19 mouse cellular contexts compared by ENCODE assay signal in genomic region chr1:75518427-75518826, GRCm38 (mm10). TPM values are rescaled to one million over a fixed set of nuclear protein-coding genes. Genes with fewer than 3 reads are reported as not detected.
DNase-seq lines count a peak whose midpoint lies in the region; ATAC-seq and TF ChIP-seq lines count a peak whose summit lies in the region.
"Had no signal": no experiment of that assay in that cellular context is flagged by ENCODE, and none has a peak within 500 bp of the region (broad histone marks: within the 10 kb centered on the region; RNA-seq: fewer than 3 reads in every experiment).

No protein-coding gene starts in this region.

- H3K9ac ChIP-seq in intestine, embryonic 14.5 days (ENCODE audit: low read length), result no peak overlapping the region
- H3K9ac ChIP-seq in intestine, postnatal 0 days (ENCODE audit: low read depth, low read length), result no peak overlapping the region
- no peak overlapping the region for H3K9ac ChIP-seq in lung, embryonic 16.5 days (ENCODE audit: low read length)
- no peak overlapping the region for H3K9ac ChIP-seq in embryonic facial prominence, embryonic 13.5 days
- no peak overlapping the region for H3K9ac ChIP-seq in forebrain, embryonic 15.5 days (replicated peaks)
- H3K9ac ChIP-seq: forebrain, postnatal 0 days had no signal

- H3K27me3 ChIP-seq in intestine, embryonic 14.5 days (replicated peaks; ENCODE audit: control insufficient read depth, insufficient read depth, low read length), result no peaks in the 10 kb centered on the region
- H3K27me3 ChIP-seq in intestine, postnatal 0 days (replicated peaks; ENCODE audit: control insufficient read depth, insufficient read depth, low read length), result no peaks in the 10 kb centered on the region
- H3K27me3 ChIP-seq in lung, embryonic 16.5 days (ENCODE audit: control insufficient read depth, insufficient read depth, low read depth, low read length), result no peaks in the 10 kb centered on the region
- no peaks in the 10 kb centered on the region for H3K27me3 ChIP-seq in embryonic facial prominence, embryonic 13.5 days
- H3K27me3 ChIP-seq in forebrain, embryonic 15.5 days, result no peaks in the 10 kb centered on the region
- H3K27me3 ChIP-seq: Patski had no signal

- no peak for TF ChIP-seq CTCF in intestine, postnatal 0 days (IDR thresholded peaks at IDR 0.05; ENCODE audit: low read depth)
- no peak for TF ChIP-seq CTCF in lung, adult 2 months (IDR thresholded peaks at IDR 0.05; ENCODE audit: insufficient read depth, low read length)

- ATAC-seq in intestine, embryonic 14.5 days (replicated peaks; ENCODE audit: low FRiP score, low TSS enrichment, low read depth), result no peak
- no peak for ATAC-seq in intestine, postnatal 0 days
- ATAC-seq in lung, embryonic 16.5 days (ENCODE audit: low read depth), result no peak
- no peak for ATAC-seq in embryonic facial prominence, embryonic 13.5 days (ENCODE audit: insufficient number of reproducible peaks, insufficient read depth, low FRiP score, low TSS enrichment, low read depth)
- ATAC-seq in forebrain, embryonic 15.5 days (replicated peaks), result no peak
- ATAC-seq: forebrain, postnatal 0 days; Patski had no signal

- no peak for DNase-seq in intestine, embryonic 14.5 days (ENCODE audit: low spot score)
- DNase-seq in lung, adult 2 months, result no peak
- no peak for DNase-seq in adrenal gland, postnatal 14 days
- DNase-seq: cerebellum, postnatal 10 days; embryo, embryonic 11 days; forebrain, postnatal 0 days; lung, postnatal 10 days; right cerebral cortex, adult 18-20 months; thymus, postnatal 14 days had no signal

- no peaks in the 10 kb centered on the region for H3K36me3 ChIP-seq in intestine, embryonic 14.5 days (ENCODE audit: control insufficient read depth, insufficient read depth, low read length)
- H3K36me3 ChIP-seq in intestine, postnatal 0 days (ENCODE audit: control insufficient read depth, insufficient read depth), result no peaks in the 10 kb centered on the region
- H3K36me3 ChIP-seq in lung, embryonic 16.5 days (ENCODE audit: control insufficient read depth, insufficient read depth, low read length), result no peaks in the 10 kb centered on the region
- no peaks in the 10 kb centered on the region for H3K36me3 ChIP-seq in embryonic facial prominence, embryonic 13.5 days
- no peaks in the 10 kb centered on the region for H3K36me3 ChIP-seq in forebrain, embryonic 15.5 days

- no peaks in the 10 kb centered on the region for H3K9me3 ChIP-seq in intestine, embryonic 14.5 days (ENCODE audit: control insufficient read depth, low read length)
- no peaks in the 10 kb centered on the region for H3K9me3 ChIP-seq in intestine, postnatal 0 days (ENCODE audit: control insufficient read depth)
- no peaks in the 10 kb centered on the region for H3K9me3 ChIP-seq in lung, embryonic 16.5 days (ENCODE audit: control insufficient read depth, low read length)
- H3K9me3 ChIP-seq in embryonic facial prominence, embryonic 13.5 days, result no peaks in the 10 kb centered on the region
- no peaks in the 10 kb centered on the region for H3K9me3 ChIP-seq in forebrain, embryonic 15.5 days
- H3K9me3 ChIP-seq: megakaryocyte, embryonic 14.5 days had no signal

- peaks cover 31% of the 10 kb centered on the region for H3K4me1 ChIP-seq in intestine, embryonic 14.5 days (replicated peaks; ENCODE audit: control insufficient read depth, insufficient read depth, low read length)
- H3K4me1 ChIP-seq in intestine, postnatal 0 days (replicated peaks; ENCODE audit: control insufficient read depth, insufficient read depth, low read length), result peaks cover 8% of the 10 kb centered on the region; the same call in 1 of the 2 replicates
- H3K4me1 ChIP-seq in lung, embryonic 16.5 days (replicated peaks; ENCODE audit: control insufficient read depth, insufficient read depth, low read length), result peaks cover 13% of the 10 kb centered on the region
- no peaks in the 10 kb centered on the region for H3K4me1 ChIP-seq in lung, adult 2 months (ENCODE audit: control insufficient read depth, insufficient read depth, low read length)
- H3K4me1 ChIP-seq in embryonic facial prominence, embryonic 13.5 days, result peaks cover 37% of the 10 kb centered on the region
- H3K4me1 ChIP-seq in forebrain, embryonic 15.5 days, result peaks cover 11% of the 10 kb centered on the region; the same call in 1 of the 2 replicates

- WGBS in intestine, embryonic 14.5 days, result 96% methylated on average over 4 of the region's 4 CpGs
- 92% methylated on average over 4 of the region's 4 CpGs for WGBS in intestine, postnatal 0 days
- WGBS in lung, embryonic 16.5 days, result 90% methylated on average over 4 of the region's 4 CpGs
- 87% methylated on average over 4 of the region's 4 CpGs for WGBS in lung, adult 2 months
- 95% methylated on average over 4 of the region's 4 CpGs for WGBS in embryonic facial prominence, embryonic 13.5 days
- 95% methylated on average over 4 of the region's 4 CpGs for WGBS in forebrain, embryonic 15.5 days

- peak overlapping the region; percentile 75 for H3K27ac ChIP-seq in intestine, embryonic 14.5 days (ENCODE audit: low read depth)
- no peak overlapping the region for H3K27ac ChIP-seq in intestine, postnatal 0 days (ENCODE audit: low read depth, low read length)
- H3K27ac ChIP-seq in lung, embryonic 16.5 days (ENCODE audit: low read length), result peak overlapping the region; percentile 21
- peak overlapping the region; percentile 69 for H3K27ac ChIP-seq in embryonic facial prominence, embryonic 13.5 days
- H3K27ac ChIP-seq in forebrain, embryonic 15.5 days (replicated peaks), result no peak overlapping the region

- no peak overlapping the region for H3K4me3 ChIP-seq in intestine, embryonic 14.5 days (ENCODE audit: low read depth, low read length)
- H3K4me3 ChIP-seq in intestine, postnatal 0 days (ENCODE audit: low read depth, low read length), result no peak overlapping the region
- no peak overlapping the region for H3K4me3 ChIP-seq in lung, embryonic 16.5 days (ENCODE audit: low read length)
- H3K4me3 ChIP-seq in lung, adult 2 months (replicated peaks; ENCODE audit: extremely low read depth, low read depth, low read length), result no peak overlapping the region
- no peak overlapping the region for H3K4me3 ChIP-seq in embryonic facial prominence, embryonic 13.5 days
- H3K4me3 ChIP-seq in forebrain, embryonic 15.5 days, result no peak overlapping the region
- H3K4me3 ChIP-seq: megakaryocyte, embryonic 14.5 days had no signal

- TF ChIP-seq POLR2A in lung, adult 2 months (IDR thresholded peaks at IDR 0.05; ENCODE audit: borderline replicate concordance, extremely low read depth, low read depth, low read length), result no peak

- H3K4me2 ChIP-seq in intestine, embryonic 14.5 days (ENCODE audit: low read length), result no peak overlapping the region
- no peak overlapping the region for H3K4me2 ChIP-seq in intestine, postnatal 0 days (replicated peaks; ENCODE audit: low read depth)
- no peak overlapping the region for H3K4me2 ChIP-seq in lung, embryonic 16.5 days (ENCODE audit: low read depth, low read length)
- no peak overlapping the region for H3K4me2 ChIP-seq in embryonic facial prominence, embryonic 13.5 days
- no peak overlapping the region for H3K4me2 ChIP-seq in forebrain, embryonic 15.5 days (replicated peaks)
- H3K4me2 ChIP-seq: heart, embryonic 11.5 days; liver, embryonic 11.5 days had no signal

RNA-seq across cellular contexts. Expression of gene Stk11ip, which starts 2.9 kb away (rescaled TPM):
- polyA plus RNA-seq in intestine, embryonic 14.5 days (2014; fragmentation: Nextera tagmentation; extraction: Ambion mirVana), result 16.3 and 18.7 TPM in 2 replicates
- polyA plus RNA-seq in intestine, postnatal 0 days (2015; fragmentation: Nextera tagmentation; extraction: Ambion mirVana), result 9.7 and 11.2 TPM in 2 replicates
- polyA plus RNA-seq in lung, embryonic 16.5 days (2015; fragmentation: Nextera tagmentation; extraction: Ambion mirVana), result 19.5 and 20.0 TPM in 2 replicates
- polyA plus RNA-seq in lung, adult 2 months (2012; rRNA removed), result 44.1 and 50.6 TPM in 2 replicates
- polyA plus RNA-seq in embryonic facial prominence, embryonic 13.5 days (2015; fragmentation: Nextera tagmentation; extraction: Ambion mirVana), result 22.0 and 22.5 TPM in 2 replicates
- 15.4 and 21.7 TPM in 2 replicates for total RNA-seq in adrenal gland, postnatal 14 days (2021)
- 19.6 and 20.1 TPM in 2 replicates for polyA plus RNA-seq in forebrain, embryonic 15.5 days (2015; fragmentation: Nextera tagmentation; extraction: Ambion mirVana)

RNA-seq across cellular contexts. Expression of gene Inha, which starts 11.6 kb away (rescaled TPM):
- polyA plus RNA-seq in intestine, embryonic 14.5 days (2014; fragmentation: Nextera tagmentation; extraction: Ambion mirVana), result 3.5 and 3.9 TPM in 2 replicates
- 3.2 and 3.3 TPM in 2 replicates for polyA plus RNA-seq in intestine, postnatal 0 days (2015; fragmentation: Nextera tagmentation; extraction: Ambion mirVana)
- polyA plus RNA-seq in lung, embryonic 16.5 days (2015; fragmentation: Nextera tagmentation; extraction: Ambion mirVana), result 3.8 and 4.1 TPM in 2 replicates
- 13.6 and 14.3 TPM in 2 replicates for polyA plus RNA-seq in lung, adult 2 months (2012; rRNA removed)
- polyA plus RNA-seq in embryonic facial prominence, embryonic 13.5 days (2015; fragmentation: Nextera tagmentation; extraction: Ambion mirVana), result 12.3 and 13.2 TPM in 2 replicates
- 85.9 and 116 TPM in 2 replicates for total RNA-seq in adrenal gland, postnatal 14 days (2021)
- 13.8 and 15.0 TPM in 2 replicates for polyA plus RNA-seq in forebrain, embryonic 15.5 days (2015; fragmentation: Nextera tagmentation; extraction: Ambion mirVana)
- total RNA-seq: CH12.LX had no signal

RNA-seq across cellular contexts. Expression of gene Obsl1, which starts 12.2 kb away (rescaled TPM):
- polyA plus RNA-seq in intestine, embryonic 14.5 days (2014; fragmentation: Nextera tagmentation; extraction: Ambion mirVana), result 80.9 and 88.4 TPM in 2 replicates
- 17.1 and 17.6 TPM in 2 replicates for polyA plus RNA-seq in intestine, postnatal 0 days (2015; fragmentation: Nextera tagmentation; extraction: Ambion mirVana)
- polyA plus RNA-seq in lung, embryonic 16.5 days (2015; fragmentation: Nextera tagmentation; extraction: Ambion mirVana), result 46.3 and 48.0 TPM in 2 replicates
- polyA plus RNA-seq in lung, adult 2 months (2012; rRNA removed), result 20.7 and 26.1 TPM in 2 replicates
- 62.3 and 67.1 TPM in 2 replicates for polyA plus RNA-seq in embryonic facial prominence, embryonic 13.5 days (2015; fragmentation: Nextera tagmentation; extraction: Ambion mirVana)
- total RNA-seq in adrenal gland, postnatal 14 days (2021), result 98.3 and 99.4 TPM in 2 replicates
- 21.7 and 21.9 TPM in 2 replicates for polyA plus RNA-seq in forebrain, embryonic 15.5 days (2015; fragmentation: Nextera tagmentation; extraction: Ambion mirVana)

RNA-seq across cellular contexts. Expression of gene Slc4a3, which starts 27.6 kb away (rescaled TPM):
- 11.8 and 15.5 TPM in 2 replicates for polyA plus RNA-seq in intestine, embryonic 14.5 days (2014; fragmentation: Nextera tagmentation; extraction: Ambion mirVana)
- polyA plus RNA-seq in intestine, postnatal 0 days (2015; fragmentation: Nextera tagmentation; extraction: Ambion mirVana), result 4.0 and 6.2 TPM in 2 replicates
- 10.2 and 12.3 TPM in 2 replicates for polyA plus RNA-seq in lung, embryonic 16.5 days (2015; fragmentation: Nextera tagmentation; extraction: Ambion mirVana)
- 29.7 and 35.3 TPM in 2 replicates for polyA plus RNA-seq in lung, adult 2 months (2012; rRNA removed)
- 27.0 and 37.1 TPM in 2 replicates for polyA plus RNA-seq in embryonic facial prominence, embryonic 13.5 days (2015; fragmentation: Nextera tagmentation; extraction: Ambion mirVana)
- 67.4 and 89.2 TPM in 2 replicates for total RNA-seq in adrenal gland, postnatal 14 days (2021)
- 35.2 and 35.9 TPM in 2 replicates for polyA plus RNA-seq in forebrain, embryonic 15.5 days (2015; fragmentation: Nextera tagmentation; extraction: Ambion mirVana)

RNA-seq across cellular contexts. Expression of gene Tmem198, which starts 39.1 kb away (rescaled TPM):
- 1.9 and 2.6 TPM in 2 replicates for polyA plus RNA-seq in intestine, embryonic 14.5 days (2014; fragmentation: Nextera tagmentation; extraction: Ambion mirVana)
- polyA plus RNA-seq in intestine, postnatal 0 days (2015; fragmentation: Nextera tagmentation; extraction: Ambion mirVana), result 1.3 and 1.6 TPM in 2 replicates
- polyA plus RNA-seq in lung, embryonic 16.5 days (2015; fragmentation: Nextera tagmentation; extraction: Ambion mirVana), result 0.65 and 1.3 TPM in 2 replicates
- 5.2 and 7.4 TPM in 2 replicates for polyA plus RNA-seq in lung, adult 2 months (2012; rRNA removed)
- 1.1 and 1.5 TPM in 2 replicates for polyA plus RNA-seq in embryonic facial prominence, embryonic 13.5 days (2015; fragmentation: Nextera tagmentation; extraction: Ambion mirVana)
- 2.9 and 3.3 TPM in 2 replicates for total RNA-seq in adrenal gland, postnatal 14 days (2021)
- polyA plus RNA-seq in forebrain, embryonic 15.5 days (2015; fragmentation: Nextera tagmentation; extraction: Ambion mirVana), result 53.4 and 55.4 TPM in 2 replicates
- total RNA-seq: hematopoietic stem cell, adult 5-6 weeks had no signal

Comparison
In these comparisons a context has a peak if more than half of its experiments do, and no peak if none do; other contexts are left out.
1. H3K27ac ChIP-seq: peak in intestine, embryonic 14.5 days (single experiment), lung, embryonic 16.5 days (single experiment) and embryonic facial prominence, embryonic 13.5 days (single experiment); none in intestine, postnatal 0 days (single experiment) and forebrain, embryonic 15.5 days (single experiment).